Mouse (Mus musculus): Measurements from ENCODE around the gene Tnpo1.
"Not testable (repeated sequence)": the region's sequence is repeated elsewhere in the genome, so short reads cannot be mapped to it uniquely, and the experiment has no call there.

Tnpo1 gene

DNA sequence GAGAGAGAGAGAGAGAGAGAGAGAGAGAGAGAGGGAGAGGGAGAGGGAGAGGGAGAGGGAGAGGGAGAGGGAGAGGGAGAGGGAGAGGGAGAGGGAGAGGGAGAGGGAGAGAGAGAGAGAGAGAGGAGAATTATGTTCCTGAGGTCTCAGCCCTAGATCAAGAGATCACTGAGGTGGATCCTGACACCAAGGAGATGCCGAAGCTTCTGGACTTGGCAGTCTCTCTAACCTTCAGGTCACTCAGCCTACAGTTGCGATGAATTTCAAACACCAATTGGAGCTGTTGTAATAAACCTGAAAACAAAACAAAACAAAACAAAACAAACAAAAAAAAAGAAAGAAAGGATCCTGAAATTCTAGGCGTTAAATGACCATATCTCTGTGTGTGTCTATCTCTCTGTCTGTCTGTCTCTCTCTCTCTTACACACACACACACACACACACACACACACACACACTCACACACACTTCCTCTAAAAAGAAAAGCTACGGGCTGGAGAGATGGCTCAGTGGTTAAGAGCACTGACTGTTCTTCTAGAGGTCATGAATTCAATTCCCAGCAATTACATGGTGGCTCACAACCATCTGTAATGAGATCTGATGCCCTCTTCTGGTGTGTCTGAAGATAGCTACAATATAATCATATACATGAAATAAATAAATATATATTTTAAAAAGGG, 109.1 kb downstream of the Tnpo1 start:
- DNase-seq (ENCODE audit: low spot score), result not testable (repeated sequence)

DNA sequence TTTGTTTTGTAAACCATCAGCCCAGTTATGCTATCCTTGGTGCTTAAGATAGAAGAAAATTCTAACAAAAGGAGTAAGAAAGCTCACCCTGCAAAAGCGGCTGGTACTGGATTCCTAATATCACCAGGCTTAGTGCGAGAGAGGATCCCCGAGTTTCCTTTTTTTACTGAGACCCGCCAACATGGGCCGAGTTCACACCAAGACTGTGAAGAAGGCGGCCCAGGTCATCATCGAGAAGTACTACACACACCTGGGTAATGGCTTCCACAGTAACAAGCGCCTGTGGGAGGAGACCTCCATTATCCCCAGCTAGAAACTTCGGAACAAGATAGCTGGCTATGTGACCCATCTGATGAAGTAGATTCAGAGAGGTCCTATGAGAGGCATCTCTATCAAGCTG, 109.6 kb downstream of the Tnpo1 start:
- no peak for DNase-seq (ENCODE audit: low spot score)

DNA sequence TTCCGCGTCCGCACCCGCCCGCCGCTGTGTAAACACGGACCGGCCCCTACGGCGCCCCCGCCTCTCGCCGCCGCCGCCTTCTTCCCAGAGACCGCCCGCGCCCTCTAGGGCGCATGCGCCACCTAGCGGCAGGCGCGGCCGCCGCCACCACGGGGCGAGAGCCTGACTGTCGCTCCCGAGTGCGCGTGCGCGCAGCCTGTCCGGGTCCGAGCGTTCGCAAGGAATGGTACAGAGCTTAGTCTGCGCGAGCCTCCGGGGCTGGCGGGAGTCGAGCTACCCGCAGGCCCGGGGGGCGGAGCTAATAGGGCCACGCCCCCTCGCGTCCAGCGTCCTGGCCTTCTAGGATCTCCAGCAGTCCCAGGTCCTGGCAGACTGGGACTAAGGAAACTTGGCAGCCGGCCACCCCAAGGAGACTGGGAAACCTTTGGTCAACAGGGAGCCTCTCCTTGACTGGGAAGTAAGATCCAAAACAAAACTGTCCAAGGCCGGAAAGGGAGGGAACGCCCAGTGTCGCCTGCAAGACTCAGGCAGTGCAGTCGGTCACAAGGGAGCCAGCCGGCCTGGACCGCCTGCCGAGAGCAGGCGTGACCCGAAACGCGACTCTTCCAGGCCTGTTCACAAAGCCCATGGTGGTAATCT, 110.9 kb downstream of the Tnpo1 start, which contains the start of gene Fcho2:
Fcho2 (minus strand) TSS at position 303 of the 639 bp plus-strand sequence.
- DNase-seq (ENCODE audit: low spot score), result peak; percentile 96

DNA sequence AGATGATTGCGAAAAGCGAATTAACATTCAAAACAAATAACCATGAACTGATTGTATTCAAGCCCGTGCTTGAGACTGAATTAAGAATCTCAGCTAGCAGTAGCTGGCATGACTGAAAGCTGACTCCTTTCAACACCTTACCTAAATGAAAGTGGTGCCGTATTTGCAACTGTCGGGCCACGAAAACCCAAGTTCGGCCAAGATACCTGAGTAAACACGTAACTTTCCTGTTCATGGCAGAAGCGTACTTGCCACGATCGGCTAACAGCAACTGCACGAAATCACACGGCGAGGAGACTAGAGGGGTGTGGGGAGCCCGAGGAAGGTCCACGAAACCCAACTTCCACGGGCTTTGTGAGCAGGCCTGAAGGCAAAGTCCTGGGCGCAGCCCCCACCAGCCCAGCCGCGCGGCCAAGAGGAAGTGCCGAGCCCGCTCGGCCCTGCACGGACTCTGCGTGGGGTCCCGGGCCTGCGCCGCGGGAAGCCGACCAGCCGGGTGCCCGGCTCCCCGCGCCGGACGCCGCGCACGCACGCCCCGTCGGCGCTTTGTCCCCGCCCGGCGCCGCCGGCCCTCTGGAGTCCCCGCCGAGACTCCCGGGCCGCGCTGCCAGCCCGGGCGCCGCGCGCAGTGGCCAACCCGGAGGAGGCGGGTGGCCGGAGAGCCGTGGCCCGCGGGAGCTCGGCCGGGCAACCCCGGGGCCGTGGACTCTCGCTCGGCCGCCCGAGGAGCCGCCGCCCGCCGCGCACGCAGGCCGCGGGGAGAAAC, 111.7 kb downstream of the Tnpo1 start:
- peak; percentile 35 for DNase-seq (ENCODE audit: low spot score)

DNA sequence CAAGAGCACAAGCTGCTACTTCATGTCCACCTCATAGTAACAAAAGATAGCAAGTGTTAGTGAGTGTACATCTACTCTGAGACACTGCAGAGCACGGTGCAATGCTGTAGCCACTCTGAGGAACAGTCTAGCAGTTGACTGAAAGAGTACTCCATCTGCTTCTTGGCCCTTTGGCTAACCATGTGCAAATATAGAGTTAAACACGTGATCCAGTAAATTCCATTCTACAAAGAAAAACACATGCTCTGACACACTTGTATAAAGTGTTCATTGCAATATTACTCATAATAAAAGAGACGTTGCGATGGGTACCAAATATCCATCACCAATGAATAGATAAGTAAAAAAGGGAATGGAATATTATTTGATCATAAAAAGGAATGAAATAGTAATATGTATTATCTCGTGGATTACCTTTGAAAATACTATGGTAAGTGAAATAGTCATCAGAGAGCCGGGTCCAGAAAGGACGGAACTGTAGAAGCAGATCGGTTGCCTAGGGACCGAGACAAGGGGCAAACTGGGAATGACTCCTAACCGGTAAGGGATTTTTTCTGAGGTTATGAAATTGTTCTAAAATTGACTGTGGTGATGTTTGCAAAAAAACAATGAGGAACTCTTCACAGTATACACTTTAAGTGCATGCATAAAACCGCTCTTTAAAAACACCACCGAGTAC, 112.4 kb downstream of the Tnpo1 start:
- no peak for DNase-seq (ENCODE audit: low spot score)

DNA sequence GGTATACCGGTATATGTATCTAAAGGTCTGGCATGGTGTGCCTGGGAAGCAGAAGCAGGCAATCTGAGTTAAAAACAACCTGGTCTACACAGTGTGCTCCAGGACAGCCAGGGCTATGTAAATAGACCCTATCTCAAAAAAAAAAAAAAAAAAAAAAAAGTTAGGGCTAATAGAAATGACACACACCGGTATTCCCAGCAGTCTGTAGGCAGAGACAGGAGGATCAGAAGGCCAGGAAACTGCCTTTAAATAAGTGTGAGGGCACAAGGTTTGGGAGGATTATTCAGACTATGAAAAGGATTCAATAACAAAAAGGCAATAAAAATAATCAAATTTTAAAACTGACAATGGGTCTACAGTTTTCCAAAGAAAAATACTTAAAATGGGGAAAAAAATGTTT, 113.0 kb downstream of the Tnpo1 start:
- DNase-seq (ENCODE audit: low spot score), result no peak

DNA sequence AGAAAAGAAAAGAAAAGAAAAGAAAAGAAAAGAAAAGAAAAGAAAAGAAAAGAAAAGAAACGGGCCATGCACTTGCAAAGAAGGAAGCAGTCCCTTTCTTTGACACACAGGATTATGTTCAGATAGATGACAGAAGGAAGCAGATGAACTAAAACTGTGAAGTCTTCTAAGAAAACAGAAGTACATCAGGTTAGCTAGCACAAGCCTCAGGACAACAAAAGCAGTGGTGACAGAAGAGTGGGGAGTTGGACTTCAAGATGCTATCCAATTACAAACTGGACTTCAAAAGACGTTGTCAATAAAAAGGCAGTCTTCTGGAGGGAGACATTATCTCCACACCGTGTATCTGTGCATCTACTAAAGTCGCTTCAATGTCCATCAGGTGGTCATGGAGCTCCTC, 113.9 kb downstream of the Tnpo1 start:
- no peak for DNase-seq (ENCODE audit: low spot score)

DNA sequence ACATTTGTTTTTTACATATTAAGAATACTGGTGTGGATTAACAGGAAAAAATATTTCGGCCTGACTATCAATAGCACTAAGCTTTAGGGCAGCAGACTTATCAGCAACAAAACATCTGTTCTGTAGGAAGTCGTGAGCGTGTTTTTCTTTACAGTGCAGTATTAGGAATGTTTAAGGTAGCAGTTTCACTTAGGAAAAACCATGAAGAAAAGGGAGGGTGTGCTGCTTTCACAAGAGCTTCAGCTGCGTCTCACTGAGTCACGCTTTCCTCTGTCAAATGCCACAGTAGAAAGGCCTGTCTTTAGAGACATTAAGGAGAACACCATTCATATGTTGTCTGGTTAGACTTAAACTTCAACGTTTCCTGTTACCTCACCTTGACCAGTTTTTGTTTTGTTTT, 116.0 kb downstream of the Tnpo1 start:
- no peak for DNase-seq (ENCODE audit: low spot score)

DNA sequence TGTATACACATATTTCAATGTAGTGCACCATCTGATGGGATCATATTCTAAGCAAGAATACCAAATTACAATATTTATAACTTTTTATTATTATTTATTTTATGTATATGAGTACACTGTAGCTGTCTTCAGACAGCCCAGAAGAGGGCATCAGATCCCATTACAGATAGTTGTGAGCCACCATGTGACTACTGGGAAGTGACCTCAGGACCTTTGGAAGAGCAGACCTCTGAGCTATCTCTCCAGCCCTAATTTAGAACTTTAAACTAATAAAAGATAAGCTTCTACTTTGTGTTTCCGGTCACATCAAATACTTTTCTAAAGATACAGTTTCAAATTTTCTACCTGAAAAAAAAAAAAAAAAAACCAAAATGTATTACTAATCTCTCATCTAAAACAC, 117.1 kb downstream of the Tnpo1 start:
- DNase-seq (ENCODE audit: low spot score), result no peak

DNA sequence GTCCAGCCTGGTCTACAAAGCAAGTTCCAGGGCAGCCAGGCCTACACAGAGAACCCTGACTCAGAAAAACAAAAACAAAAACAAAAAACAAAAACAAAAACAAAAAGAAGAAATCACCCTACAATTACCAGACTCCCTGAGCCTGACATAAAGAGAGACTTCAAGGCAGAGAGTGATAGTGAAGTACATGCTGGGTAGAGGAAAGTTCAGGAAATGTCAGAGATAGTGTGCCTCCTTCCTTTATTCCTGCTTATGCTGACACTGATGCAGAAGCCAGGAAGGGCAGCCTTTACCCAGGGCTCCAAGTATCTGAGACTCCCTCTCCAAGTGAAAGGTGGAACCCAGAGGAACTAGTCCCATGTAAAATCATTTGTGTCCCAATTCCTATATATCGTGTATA, 121.7 kb downstream of the Tnpo1 start:
- DNase-seq (ENCODE audit: low spot score), result no peak

DNA sequence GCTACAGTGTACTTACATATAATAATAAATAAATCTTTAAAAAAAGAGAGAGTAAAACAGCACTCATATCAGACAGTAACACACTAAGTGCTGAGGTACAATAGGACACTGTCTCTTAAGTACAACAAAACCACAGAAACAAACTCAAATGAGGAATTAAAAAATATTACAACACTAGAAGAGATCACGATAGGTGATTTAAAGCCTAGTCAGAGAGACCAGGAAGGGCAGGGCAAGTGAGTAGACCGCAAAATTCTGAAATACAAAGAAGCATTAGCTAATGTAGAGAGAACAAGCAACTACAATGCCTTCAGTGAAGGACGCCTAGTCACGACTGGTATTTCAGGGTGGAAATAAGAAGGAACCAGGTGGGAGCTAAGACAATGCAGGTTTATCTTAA, 122.5 kb downstream of the Tnpo1 start:
- DNase-seq (ENCODE audit: low spot score), result no peak

DNA sequence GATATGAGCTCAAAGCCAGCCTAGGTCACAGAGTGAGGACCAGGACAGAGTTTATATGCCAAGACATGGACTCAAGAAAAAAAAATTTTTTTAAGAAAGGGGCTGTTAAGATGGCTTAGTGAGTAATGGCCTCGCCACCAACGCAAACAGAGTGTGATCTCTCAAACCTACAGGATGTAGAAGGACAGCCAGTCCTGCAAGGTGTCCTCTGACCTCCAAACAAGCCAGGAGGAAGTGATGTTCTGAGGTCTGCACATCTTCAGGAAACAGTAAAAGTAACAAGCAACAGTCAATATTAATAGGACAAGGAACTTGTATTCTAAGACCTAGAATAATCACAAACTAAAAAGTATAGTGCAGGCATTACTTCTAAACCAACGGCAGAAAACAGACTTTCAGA, 123.2 kb downstream of the Tnpo1 start:
- DNase-seq (ENCODE audit: low spot score), result no peak

DNA sequence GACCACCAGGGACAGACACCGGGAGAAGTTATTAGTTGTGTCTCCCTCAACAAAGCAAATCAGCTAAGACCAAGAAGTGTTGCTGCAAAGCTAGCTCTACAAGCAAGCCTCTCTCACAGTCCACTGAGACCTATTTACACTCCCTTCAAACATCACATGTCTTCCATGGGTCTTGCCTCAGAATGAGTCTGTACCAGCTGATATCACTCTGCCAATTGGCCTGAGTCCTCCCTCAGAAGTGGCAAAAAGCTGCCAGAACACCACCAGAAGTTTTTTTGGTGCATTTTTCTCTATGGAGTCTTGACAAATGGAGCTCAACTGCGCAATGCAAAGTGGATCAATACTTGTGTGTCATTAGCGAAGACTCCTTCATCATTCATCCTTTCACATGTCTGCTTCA, 130.7 kb downstream of the Tnpo1 start:
- no peak for DNase-seq (ENCODE audit: low spot score)

DNA sequence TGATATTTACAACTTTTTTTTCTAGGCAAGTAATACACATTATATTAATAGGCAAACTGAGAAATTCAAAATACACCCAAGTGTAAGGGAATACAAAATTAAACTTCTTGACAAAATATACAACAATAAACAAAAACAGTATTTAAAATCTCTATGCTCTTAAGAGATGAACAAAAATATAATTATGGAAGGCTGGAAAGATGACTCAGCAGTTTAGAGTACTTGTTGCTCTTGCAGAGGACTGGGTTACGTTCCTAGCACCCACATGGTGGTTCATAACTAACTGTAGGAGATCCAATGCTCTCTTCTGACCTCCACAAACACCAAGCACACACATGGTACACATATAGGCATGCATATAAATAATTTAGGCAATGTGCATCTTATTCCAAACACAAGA, 133.3 kb downstream of the Tnpo1 start:
- DNase-seq (ENCODE audit: low spot score), result no peak

DNA sequence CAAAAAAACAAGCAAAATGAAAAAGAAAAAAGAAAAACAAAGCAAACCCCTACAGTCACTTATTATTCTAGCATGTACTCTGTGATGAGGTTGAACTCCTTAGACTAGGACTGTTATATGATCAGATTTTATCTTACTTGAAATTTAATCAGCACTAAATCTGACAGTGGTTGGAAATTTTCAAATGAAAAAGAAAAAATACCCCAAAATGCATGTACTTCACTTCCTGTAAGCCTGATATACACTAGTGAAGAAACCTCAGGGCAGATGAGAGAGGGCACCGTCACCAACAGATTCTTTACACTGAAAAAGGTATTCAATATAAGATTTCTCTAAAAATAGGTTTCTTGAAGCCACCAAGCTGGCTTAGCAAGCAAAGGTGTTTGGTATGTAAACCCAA, 134.5 kb downstream of the Tnpo1 start:
- no peak for DNase-seq (ENCODE audit: low spot score)
